Mouse (Mus musculus) liver, embryonic 12.5 days (tissue): Measurements from ENCODE around the gene Matn3. TPM values are rescaled to one million over a fixed set of nuclear protein-coding genes. Genes with fewer than 3 reads are reported as not detected.
A peak's percentile ranks its signal among the peaks of the same experiment; 100 is the strongest.

Source experiments
- ATAC-seq: fragments of 200-750 bp; cut with Nextera tagmentation; 2 replicates; pipeline ENCODE4 v1.8.0; 2017; ENCODE audit warnings: moderate number of reproducible peaks, mild to moderate bottlenecking, moderate library complexity
- H3K27ac ChIP-seq: fragments of 300-500 bp; sonication (generic); 2 replicates; pipeline ENCODE4 v1.5.1; 2016; ENCODE audit warnings: mild to moderate bottlenecking
- H3K27me3 ChIP-seq: fragments of 300-500 bp; sonication (generic); replicated peaks from 2 replicates; pipeline ENCODE4 v1.6.1; 2016; ENCODE audit warnings: mild to moderate bottlenecking, moderate library complexity
- H3K36me3 ChIP-seq: fragments of 300-500 bp; sonication (generic); 2 replicates; pipeline ENCODE4 v1.6.1; 2016; ENCODE audit warnings: mild to moderate bottlenecking, moderate library complexity
- H3K4me1 ChIP-seq: fragments of 300-500 bp; sonication (generic); 2 replicates; pipeline ENCODE4 v1.6.1; 2016
- H3K4me2 ChIP-seq: fragments of 300-500 bp; sonication (generic); 2 replicates; pipeline ENCODE4 v1.6.1; 2016; ENCODE audit warnings: mild to moderate bottlenecking, moderate library complexity
- H3K4me3 ChIP-seq: fragments of 300-500 bp; sonication (generic); 2 replicates; pipeline ENCODE4 v1.5.1; 2016; ENCODE audit warnings: mild to moderate bottlenecking, moderate library complexity
- H3K9ac ChIP-seq: fragments of 300-500 bp; sonication (generic); 2 replicates; pipeline ENCODE4 v1.6.1; 2016; ENCODE audit warnings: mild to moderate bottlenecking, moderate library complexity
- H3K9me3 ChIP-seq: fragments of 300-500 bp; sonication (generic); replicated peaks from 2 replicates; pipeline ENCODE4 v1.6.1; 2016; ENCODE audit warnings: mild to moderate bottlenecking, moderate library complexity
- WGBS: fragments of 180-500 bp; shearing (Covaris S2); methylation state at CpG from one replicate; pipeline ENCODE4 v1.1.7; 2016; ENCODE audit not compliant: insufficient replicate concordance; 5-methylcytosine and 5-hydroxymethylcytosine counted together
- polyA plus RNA-seq: library from polyadenylated mRNA; unstranded; fragments of >200 nt; fragmentation: Nextera tagmentation; extraction: Ambion mirVana; gene quantifications from 2 replicates; pipeline ENCODE4 v1.2.1, GENCODE M21; 2016

Matn3 gene
- polyA plus RNA-seq, 1 experiment from 2014 or later, result 0.11 TPM

DNA sequence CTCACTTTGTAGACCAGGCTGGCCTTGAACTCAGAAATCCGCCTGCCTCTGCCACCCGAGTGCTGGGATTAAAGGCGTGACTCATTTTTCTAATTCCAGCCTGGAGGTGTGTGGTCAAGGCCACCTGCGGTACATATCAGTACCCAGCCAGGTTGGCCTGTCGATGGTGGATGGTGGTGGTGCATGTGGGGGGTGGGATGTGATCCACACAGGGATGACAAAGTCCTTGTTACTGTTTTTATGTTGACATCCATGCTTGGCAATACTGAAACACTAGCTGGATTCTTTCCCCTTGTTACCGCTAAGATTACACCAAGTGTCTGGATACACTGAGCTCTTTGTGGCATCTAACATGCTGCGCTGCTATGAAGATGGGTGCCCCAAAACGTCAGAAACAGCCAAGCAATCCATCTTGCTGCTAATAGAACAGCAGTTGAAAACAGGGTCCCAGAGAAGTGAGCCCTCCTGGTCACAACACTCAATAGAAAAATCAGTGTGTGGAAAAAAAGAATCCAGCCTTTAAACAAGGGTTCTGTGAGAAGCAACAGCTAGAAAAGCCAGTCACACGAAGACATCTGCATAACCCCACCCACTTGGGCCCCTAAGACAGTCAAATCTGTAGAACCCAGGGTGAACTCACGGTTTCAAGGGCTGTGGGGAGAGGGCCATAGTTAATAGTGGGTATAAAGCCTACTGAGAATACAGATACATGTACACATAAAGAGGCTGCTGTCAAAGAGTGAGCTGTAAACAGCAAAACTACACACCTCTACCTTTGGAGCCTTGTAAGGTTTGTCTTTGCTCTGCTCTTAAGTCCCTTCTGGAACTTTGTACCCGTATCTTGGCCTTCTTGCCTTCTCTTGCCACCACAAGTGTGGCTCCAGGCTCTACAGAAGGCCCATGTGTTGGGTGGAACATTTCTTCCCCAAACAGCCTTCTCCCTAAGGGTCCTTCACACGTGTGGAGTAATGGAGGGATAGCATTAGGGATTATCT is 7.4 kb upstream of the Matn3 start:
- no peak overlapping the region for H3K4me3 ChIP-seq
- H3K4me2 ChIP-seq, result no peak overlapping the region
- 64% methylated on average over 12 of the region's 12 CpGs for WGBS
- no peak overlapping the region for H3K27ac ChIP-seq
- no peaks in the 10 kb centered on the region for H3K9me3 ChIP-seq
- H3K4me1 ChIP-seq, result 0 out of 2 replicates have a peak, but pooled peaks cover 4% of the 10 kb centered on the region
- no peak overlapping the region for H3K9ac ChIP-seq
- H3K36me3 ChIP-seq, result peaks cover 43% of the 10 kb centered on the region
- no peak for ATAC-seq
- H3K27me3 ChIP-seq, result no peaks in the 10 kb centered on the region

DNA sequence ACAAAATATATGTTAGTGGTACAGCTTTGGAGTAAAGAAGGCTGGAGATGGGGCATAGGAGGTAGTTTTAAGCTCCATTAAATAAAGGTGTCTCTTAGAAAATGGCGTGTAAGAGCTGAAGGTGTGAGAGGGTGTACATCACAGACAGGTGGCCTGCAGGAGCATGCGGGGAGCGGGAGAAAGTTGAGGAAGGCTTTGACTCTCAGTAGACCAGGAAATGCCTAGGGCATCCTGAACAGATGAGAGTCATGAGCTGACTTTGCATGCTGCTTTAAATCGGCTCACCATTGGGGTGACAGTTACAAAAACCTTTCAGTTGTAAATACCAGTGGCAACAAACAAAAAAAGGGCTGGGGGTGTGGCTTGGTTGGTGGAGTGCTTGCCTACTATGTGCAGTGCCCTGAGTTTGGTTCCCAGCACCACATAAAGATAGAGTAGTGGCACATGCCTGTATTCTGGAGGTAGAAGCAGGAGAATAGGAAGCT is 6.6 kb upstream of the Matn3 start:
- H3K9ac ChIP-seq, result no peak overlapping the region
- WGBS, result 50% methylated on average over 4 of the region's 4 CpGs
- H3K27ac ChIP-seq, result no peak overlapping the region
- H3K4me3 ChIP-seq, result no peak overlapping the region
- H3K27me3 ChIP-seq, result peaks cover 5% of the 10 kb centered on the region; the same call in 1 of the 2 replicates
- H3K4me1 ChIP-seq, result 0 out of 2 replicates have a peak, but pooled peaks cover 4% of the 10 kb centered on the region
- peaks cover 35% of the 10 kb centered on the region for H3K36me3 ChIP-seq
- no peak for ATAC-seq
- H3K9me3 ChIP-seq, result no peaks in the 10 kb centered on the region
- no peak overlapping the region for H3K4me2 ChIP-seq

DNA sequence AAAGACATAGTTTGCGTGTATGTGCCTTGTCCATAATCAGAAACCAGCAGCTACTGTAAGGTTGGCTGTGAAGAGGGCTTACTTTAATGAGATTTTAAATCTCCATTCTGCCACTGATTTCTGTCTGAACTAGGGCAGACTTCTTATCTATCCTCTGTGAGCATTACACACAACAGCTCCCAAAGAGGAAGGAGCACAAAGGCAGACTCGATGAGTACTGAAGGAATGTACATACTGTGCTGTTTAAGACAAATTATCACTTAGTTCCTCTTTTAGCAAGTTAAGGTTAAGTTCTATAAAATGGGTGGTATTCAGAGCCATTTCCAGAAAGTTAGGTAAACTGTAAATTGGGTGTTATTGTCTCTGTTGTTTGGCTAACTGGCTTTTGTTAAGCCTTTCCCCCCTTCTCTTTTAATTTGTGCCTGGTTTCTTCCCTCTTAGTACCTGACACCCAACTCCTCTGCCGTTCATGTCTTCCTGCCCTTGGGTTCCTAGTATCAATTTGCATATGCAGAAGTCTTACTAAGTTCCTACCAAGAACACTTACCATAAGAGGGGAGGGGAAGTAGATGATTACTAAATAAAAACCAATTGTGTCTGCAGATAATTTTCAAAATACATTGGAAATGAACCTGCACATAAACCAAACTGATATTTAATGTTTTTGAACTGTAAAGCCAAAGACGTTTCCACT is 5.9 kb upstream of the Matn3 start:
- H3K27me3 ChIP-seq, result peaks cover 12% of the 10 kb centered on the region

DNA sequence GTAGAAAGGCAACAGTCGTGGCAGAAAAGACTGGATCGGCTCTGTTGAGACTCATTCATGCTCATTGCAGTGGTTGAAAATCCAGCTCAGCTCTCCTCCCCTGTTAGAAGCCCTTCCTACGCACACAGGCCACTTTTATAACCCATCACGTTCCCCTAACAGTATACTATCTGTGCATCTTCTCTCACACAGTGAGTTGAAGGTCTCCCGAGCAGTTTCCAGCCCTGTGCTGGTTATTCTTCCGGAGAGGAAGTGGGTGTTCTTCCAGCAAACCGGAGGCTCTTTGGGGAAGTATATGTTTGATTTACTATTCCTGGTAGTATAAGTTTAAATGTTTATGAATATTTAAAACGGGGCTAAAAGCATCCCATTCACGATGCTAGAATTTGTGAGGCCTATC is 566 bp upstream of the Matn3 start:
- no peaks in the 10 kb centered on the region for H3K36me3 ChIP-seq
- H3K9ac ChIP-seq, result no peak overlapping the region
- H3K4me3 ChIP-seq, result no peak overlapping the region
- peak overlapping the region; percentile 74 for H3K4me2 ChIP-seq
- peaks cover 14% of the 10 kb centered on the region for H3K4me1 ChIP-seq
- no peak overlapping the region for H3K27ac ChIP-seq
- ATAC-seq, result no peak
- 42% methylated on average over 9 of the region's 9 CpGs for WGBS
- peaks cover 47% of the 10 kb centered on the region for H3K27me3 ChIP-seq
- H3K9me3 ChIP-seq, result no peaks in the 10 kb centered on the region

More for the DNA sequence above, 5.9 kb upstream of the Matn3 start:
- H3K9me3 ChIP-seq, result no peaks in the 10 kb centered on the region
- H3K4me2 ChIP-seq, result no peak overlapping the region
- H3K36me3 ChIP-seq, result peaks cover 28% of the 10 kb centered on the region
- WGBS, result 28% methylated on average over 4 of the region's 4 CpGs
- no peak overlapping the region for H3K27ac ChIP-seq
- H3K4me3 ChIP-seq, result no peak overlapping the region
- H3K4me1 ChIP-seq, result 0 out of 2 replicates have a peak, but pooled peaks cover 4% of the 10 kb centered on the region
- no peak for ATAC-seq
- no peak overlapping the region for H3K9ac ChIP-seq

DNA sequence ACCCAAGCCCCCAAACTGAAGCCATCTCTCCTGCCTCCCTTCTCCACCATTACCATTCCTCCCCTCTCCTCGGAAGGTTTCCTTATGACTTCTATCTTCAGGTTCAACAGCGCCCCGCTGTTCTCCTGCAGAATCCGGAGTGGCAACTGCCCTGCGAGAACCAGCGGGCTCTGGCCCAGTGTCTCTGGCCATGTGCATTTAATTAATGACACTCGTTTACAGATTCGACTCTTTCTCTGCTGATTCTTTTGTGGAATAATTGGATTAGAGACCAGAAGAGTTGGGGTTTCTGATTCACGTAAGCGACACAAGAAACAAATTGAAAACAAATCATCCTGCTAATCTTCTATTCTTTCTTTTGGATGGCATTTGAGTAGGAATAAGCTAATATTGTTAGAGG is 5.4 kb downstream of the Matn3 start:
- no peak for ATAC-seq
- Histone ChIP-seq H3K9ac (no peak overlapping the region), H3K4me3 (no peak overlapping the region), H3K36me3 (no peaks in the 10 kb centered on the region), H3K27me3 (peaks cover 22% of the 10 kb centered on the region), H3K9me3 (no peaks in the 10 kb centered on the region), H3K27ac (no peak overlapping the region), H3K4me2 (no peak overlapping the region), H3K4me1 (peaks cover 2% of the 10 kb centered on the region; the same call in 1 of the 2 replicates)
- 75% methylated on average over 10 of the region's 10 CpGs for WGBS

DNA sequence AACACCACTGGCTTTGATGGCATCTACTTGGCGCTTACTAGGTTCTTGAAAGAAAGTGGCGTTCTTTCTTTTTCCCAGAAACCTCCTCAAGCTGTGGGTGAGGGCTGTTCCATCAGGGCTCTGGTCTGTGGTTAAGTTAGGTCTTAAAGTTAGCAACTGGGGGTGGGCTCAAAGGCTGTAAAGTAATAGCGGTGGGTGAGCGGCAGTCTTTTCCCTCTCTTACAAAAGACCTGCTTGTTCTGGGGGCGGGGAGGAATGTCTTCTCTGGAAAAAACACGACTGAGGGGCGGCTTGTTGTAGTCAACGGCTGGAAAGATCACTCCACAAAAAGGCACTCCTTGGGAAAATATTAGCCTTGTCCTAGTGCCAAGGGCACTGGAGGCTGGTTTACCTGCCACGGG is 6.4 kb downstream of the Matn3 start:
- Histone ChIP-seq H3K9ac (no peak overlapping the region), H3K27ac (no peak overlapping the region), H3K4me1 (no peaks in the 10 kb centered on the region), H3K9me3 (no peaks in the 10 kb centered on the region), H3K36me3 (no peaks in the 10 kb centered on the region), H3K27me3 (peaks cover 12% of the 10 kb centered on the region), H3K4me2 (no peak overlapping the region), H3K4me3 (no peak overlapping the region)
- 67% methylated on average over 9 of the region's 9 CpGs for WGBS
- no peak for ATAC-seq

DNA sequence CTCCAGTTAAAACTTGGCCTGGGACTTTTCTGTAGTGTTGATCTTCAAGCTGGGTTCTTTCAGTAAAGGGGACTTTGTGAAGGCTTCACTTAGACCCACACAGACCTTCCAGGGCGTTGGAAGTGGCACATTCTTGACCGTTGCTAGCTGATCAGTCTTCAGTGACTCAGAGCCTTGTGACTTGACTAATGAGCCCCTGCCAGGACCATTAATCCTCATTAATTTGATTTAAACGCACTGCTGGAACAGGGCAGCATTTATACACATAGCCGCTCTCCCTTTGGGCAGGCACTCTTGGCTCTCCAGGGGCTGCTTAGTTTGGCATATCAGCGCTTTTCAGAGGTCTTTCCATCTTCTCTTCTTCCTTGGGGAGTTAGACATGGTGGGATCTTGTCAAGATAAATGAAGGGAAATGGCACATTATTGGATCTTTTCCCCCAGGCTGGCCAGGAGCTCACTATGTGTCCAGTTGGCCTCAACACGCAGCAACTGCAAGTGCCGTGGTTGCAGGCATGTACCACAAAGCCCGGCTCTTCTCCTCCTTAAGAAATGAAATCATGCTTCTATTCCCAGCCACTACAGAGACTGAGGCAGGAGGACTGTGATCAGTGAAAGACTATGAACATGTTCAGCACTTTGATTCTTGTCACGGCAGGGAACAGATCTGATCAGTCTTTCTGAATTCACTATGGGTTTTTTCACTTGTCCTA is 14.0 kb downstream of the Matn3 start:
- Histone ChIP-seq H3K27ac (no peak overlapping the region), H3K27me3 (peaks cover 7% of the 10 kb centered on the region; the same call in 1 of the 2 replicates), H3K9ac (no peak overlapping the region), H3K4me2 (no peak overlapping the region), H3K4me3 (no peak overlapping the region), H3K36me3 (no peaks in the 10 kb centered on the region), H3K9me3 (no peaks in the 10 kb centered on the region), H3K4me1 (no peaks in the 10 kb centered on the region)
- no peak for ATAC-seq
- WGBS, result 69% methylated on average over 9 of the region's 9 CpGs

DNA sequence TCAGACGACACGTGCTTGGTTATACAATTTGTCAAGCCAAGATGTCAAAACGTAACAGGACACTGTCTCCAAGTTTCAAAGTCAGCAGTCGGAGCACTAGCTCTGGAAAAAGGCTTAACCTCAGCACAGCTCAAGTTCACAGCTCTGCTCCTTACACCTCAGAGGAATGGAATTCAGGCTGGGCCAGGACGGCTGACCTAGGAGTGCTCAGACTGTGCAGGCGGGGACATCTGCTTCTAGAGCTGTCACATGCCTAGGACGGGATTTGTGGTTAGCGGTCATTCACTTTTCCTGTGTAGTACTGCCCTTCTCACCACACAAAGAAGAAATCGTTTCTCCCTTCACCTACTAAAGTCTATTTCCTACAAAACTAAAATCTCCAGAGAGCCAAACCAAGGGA is 22.1 kb downstream of the Matn3 start:
- H3K4me2 ChIP-seq, result no peak overlapping the region
- H3K27ac ChIP-seq, result no peak overlapping the region
- 18% methylated on average over 9 of the region's 9 CpGs for WGBS
- no peak for ATAC-seq
- H3K9ac ChIP-seq, result no peak overlapping the region
- no peak overlapping the region for H3K4me3 ChIP-seq
- no peaks in the 10 kb centered on the region for H3K36me3 ChIP-seq
- peaks cover 28% of the 10 kb centered on the region for H3K27me3 ChIP-seq
- no peaks in the 10 kb centered on the region for H3K9me3 ChIP-seq
- H3K4me1 ChIP-seq, result peaks cover 8% of the 10 kb centered on the region; the same call in 1 of the 2 replicates

DNA sequence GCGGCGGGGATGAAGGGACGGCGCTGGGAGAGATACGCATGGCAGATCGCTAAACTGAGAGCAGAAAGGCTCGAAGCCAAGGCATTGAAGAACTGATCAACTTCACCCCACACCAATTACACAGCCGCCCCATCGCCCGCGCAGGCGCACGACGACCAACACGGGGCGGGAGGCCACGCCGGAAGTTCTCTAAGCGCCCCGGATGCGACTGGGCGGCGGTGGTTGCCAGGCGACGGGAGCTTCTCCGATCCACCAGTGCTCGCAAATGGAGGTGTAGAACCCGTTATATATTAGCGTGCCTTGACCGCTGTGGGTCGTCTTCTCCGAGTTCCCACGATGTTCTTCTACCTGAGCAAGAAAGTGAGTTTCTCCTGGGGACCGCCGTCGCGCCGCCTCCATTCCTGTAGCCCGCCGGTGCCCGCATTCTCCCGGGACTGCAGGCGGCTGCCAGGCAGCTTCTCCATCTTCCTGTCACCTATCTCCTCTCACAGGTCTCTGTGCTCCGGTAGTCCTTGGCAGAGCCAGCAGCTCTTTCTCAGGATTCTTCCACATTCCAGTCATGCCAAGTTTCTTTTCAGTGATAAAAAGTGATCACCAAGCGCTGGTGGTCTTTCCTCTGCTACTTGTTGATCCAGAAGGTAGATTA is 26.2 kb downstream of the Matn3 start, which contains the start of gene Wdr35:
TSS of gene Wdr35 (plus strand) at position 73 of the 646 bp plus-strand sequence.
- Histone ChIP-seq H3K4me2 (peak within 1 kb of the TSS; percentile 78), H3K27me3 (peaks cover 28% of the 10 kb centered on the region), H3K9ac (peak within 1 kb of the TSS; percentile 10; the same call in 1 of the 2 replicates), H3K4me1 (peaks cover 8% of the 10 kb centered on the region; the same call in 1 of the 2 replicates), H3K27ac (no peak within 1 kb of the TSS), H3K4me3 (peak within 1 kb of the TSS; percentile 55), H3K9me3 (no peaks in the 10 kb centered on the region), H3K36me3 (no peaks in the 10 kb centered on the region)
- ATAC-seq, result peak; percentile 82
- under 1% methylated on average over 45 of the region's 45 CpGs for WGBS

DNA sequence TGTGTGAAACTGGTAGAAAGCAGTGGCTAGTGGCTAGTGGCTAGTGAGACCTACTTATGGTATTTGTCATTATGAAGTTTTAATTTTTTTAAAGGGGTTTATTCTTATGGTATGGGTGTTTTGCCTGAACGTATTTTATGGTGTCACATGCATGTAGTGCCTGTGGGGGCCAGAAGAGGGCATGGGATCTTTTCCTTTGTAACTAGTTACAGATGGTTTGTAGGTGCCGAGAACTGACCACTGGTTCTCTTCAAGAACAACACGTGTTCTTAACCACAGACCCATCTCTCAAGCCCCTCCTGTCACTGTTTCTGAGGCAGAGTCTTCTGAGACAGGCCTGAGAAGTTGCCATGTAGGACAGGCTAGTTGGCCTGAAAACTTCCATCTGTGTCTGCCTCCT is 27.3 kb downstream of the Matn3 start:
- Histone ChIP-seq H3K9me3 (no peaks in the 10 kb centered on the region), H3K27ac (no peak overlapping the region), H3K4me1 (peaks cover 8% of the 10 kb centered on the region; the same call in 1 of the 2 replicates), H3K4me2 (no peak overlapping the region), H3K9ac (no peak overlapping the region), H3K36me3 (no peaks in the 10 kb centered on the region), H3K4me3 (no peak overlapping the region), H3K27me3 (peaks cover 24% of the 10 kb centered on the region)
- ATAC-seq, result no peak
- 72% methylated on average over 3 of the region's 3 CpGs for WGBS

DNA sequence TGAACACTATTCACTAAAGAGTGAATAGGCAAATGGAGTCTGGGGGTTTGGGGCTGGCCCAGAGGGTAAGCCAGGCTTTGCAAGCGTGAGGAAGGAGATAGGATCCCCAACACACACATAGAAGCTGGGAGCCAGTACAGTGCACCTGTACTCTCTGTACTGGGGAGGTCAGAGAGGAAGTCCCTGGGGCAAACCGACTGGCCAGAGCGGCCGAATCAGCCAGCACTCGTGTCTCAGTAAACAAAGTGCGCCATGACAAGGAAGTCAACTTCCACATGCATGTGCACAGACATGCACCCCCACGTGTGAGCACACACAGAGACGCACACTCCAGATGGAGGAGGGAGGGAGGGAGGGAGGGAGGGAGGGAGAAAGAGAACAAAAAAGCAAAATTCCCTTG is 45.5 kb downstream of the Matn3 start:
- Histone ChIP-seq H3K4me1 (no peaks in the 10 kb centered on the region), H3K27ac (no peak overlapping the region), H3K27me3 (no peaks in the 10 kb centered on the region), H3K4me2 (no peak overlapping the region), H3K4me3 (no peak overlapping the region), H3K9ac (no peak overlapping the region), H3K36me3 (no peaks in the 10 kb centered on the region), H3K9me3 (no peaks in the 10 kb centered on the region)
- ATAC-seq, result no peak
- 70% methylated on average over 6 of the region's 8 CpGs for WGBS
